Comparison of ENCODE assay signal across 26 mouse cellular contexts in genomic region chr1:58309853-58310252, GRCm38 (mm10). TPM values are rescaled to one million over a fixed set of nuclear protein-coding genes. Genes with fewer than 3 reads are reported as not detected.
"Had no signal": no experiment of that assay in that cellular context is flagged by ENCODE, and none has a peak within 500 bp of the region (broad histone marks: within the 10 kb centered on the region; RNA-seq: fewer than 3 reads in every experiment).

No protein-coding gene starts in this region.

- H3K27ac ChIP-seq: kidney, embryonic 15.5 days; limb, embryonic 10.5 days; limb, embryonic 13.5 days; liver, embryonic 12.5 days; liver, embryonic 15.5 days; lung, embryonic 15.5 days; midbrain, embryonic 10.5 days; midbrain, embryonic 13.5 days had no signal

- H3K9ac ChIP-seq: kidney, embryonic 15.5 days; limb, embryonic 13.5 days; liver, embryonic 12.5 days; liver, embryonic 15.5 days; lung, embryonic 15.5 days; midbrain, embryonic 13.5 days had no signal

- DNase-seq: kidney, adult 8-10 months; kidney, postnatal 14 days; kidney, postnatal 4 days; liver; lung, adult 18-20 months; lung, postnatal 10 days; lung, postnatal 36 days; thymus, adult 18-20 months had no signal

- H3K36me3 ChIP-seq: kidney, embryonic 15.5 days; limb, embryonic 10.5 days; limb, embryonic 13.5 days; liver, embryonic 12.5 days; liver, embryonic 15.5 days; lung, embryonic 15.5 days; midbrain, embryonic 10.5 days; midbrain, embryonic 13.5 days had no signal

- H3K4me1 ChIP-seq: kidney, embryonic 15.5 days; limb, embryonic 10.5 days; limb, embryonic 13.5 days; liver, embryonic 12.5 days; liver, embryonic 15.5 days; lung, embryonic 15.5 days; megakaryocyte, embryonic 14.5 days; midbrain, embryonic 10.5 days; midbrain, embryonic 13.5 days had no signal

- H3K4me2 ChIP-seq: kidney, embryonic 15.5 days; limb, embryonic 13.5 days; liver, embryonic 12.5 days; liver, embryonic 15.5 days; lung, embryonic 15.5 days; midbrain, embryonic 13.5 days had no signal

- H3K9me3 ChIP-seq: kidney, embryonic 15.5 days; limb, embryonic 10.5 days; limb, embryonic 13.5 days; liver, embryonic 12.5 days; liver, embryonic 15.5 days; lung, embryonic 15.5 days; megakaryocyte, embryonic 14.5 days; midbrain, embryonic 10.5 days; midbrain, embryonic 13.5 days had no signal

- ATAC-seq: liver, embryonic 12.5 days; midbrain, embryonic 13.5 days; midbrain, embryonic 16.5 days had no signal

- H3K27me3 ChIP-seq: kidney, embryonic 15.5 days; limb, embryonic 13.5 days; liver, embryonic 12.5 days; liver, embryonic 15.5 days; lung, embryonic 15.5 days; midbrain, embryonic 13.5 days had no signal

- H3K4me3 ChIP-seq: kidney, embryonic 15.5 days; limb, embryonic 10.5 days; limb, embryonic 13.5 days; liver, embryonic 12.5 days; liver, embryonic 15.5 days; lung, embryonic 15.5 days; megakaryocyte, embryonic 14.5 days; midbrain, embryonic 10.5 days; midbrain, embryonic 13.5 days; myocyte had no signal

RNA-seq across cellular contexts. Expression of gene Aox2, which starts 31.7 kb away (rescaled TPM):
- total RNA-seq: layer of hippocampus, adult 18-20 months; layer of hippocampus, postnatal 14 days; left cerebral cortex, adult 18-20 months; left cerebral cortex, postnatal 25 days; monocyte, adult 5-6 weeks had no signal
- polyA plus RNA-seq: limb, embryonic 10.5 days; liver, embryonic 12.5 days; liver, embryonic 15.5 days; midbrain, embryonic 10.5 days; myocyte; neural tube, embryonic 11.5 days; neural tube, embryonic 14.5 days had no signal
